Mouse (Mus musculus): ENCODE data around the gene Clec2d.

GRCm38 (mm10) chr6:129181249-129181648 is 834 bp downstream of the Clec2d start:
- TF ChIP-seq CTCF (IDR thresholded peaks at IDR 0.05; ENCODE audit: low read depth) = no peak
- no peak for TF ChIP-seq EP300 (IDR thresholded peaks at IDR 0.05; ENCODE audit: low read depth)

All from heart, postnatal 0 days (tissue).